Mouse (Mus musculus): Measurements from ENCODE around the gene Gm1123. TPM values are rescaled to one million over a fixed set of nuclear protein-coding genes. Genes with fewer than 3 reads are reported as not detected.

Gm1123 gene
- polyA plus RNA-seq, 1 experiment from 2014 or later, result not detected

DNA sequence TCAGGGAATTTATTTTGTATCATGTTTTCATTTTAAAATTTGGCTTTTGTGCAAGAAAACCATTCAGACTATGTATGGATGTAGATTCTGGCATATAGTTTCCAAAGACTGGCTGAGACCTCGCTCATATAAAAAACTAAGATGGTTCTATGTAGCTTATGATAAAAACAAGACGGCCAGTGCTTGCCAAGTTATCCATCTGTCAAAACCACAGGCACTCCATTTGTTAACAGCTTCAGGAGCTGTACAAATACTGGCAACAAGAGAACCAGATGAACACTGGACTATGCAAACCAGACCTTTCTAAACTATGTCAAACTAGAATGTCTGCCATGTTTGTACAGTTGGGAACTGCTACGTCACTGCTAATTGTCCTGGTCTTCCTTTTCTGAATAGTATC lies 22.2 kb upstream of the Gm1123 start:
- Histone ChIP-seq H3K4me1 (ENCODE audit: control insufficient read depth, insufficient read depth, low read length) (no peaks in the 10 kb centered on the region), H3K9me3 (replicated peaks; ENCODE audit: control insufficient read depth, low read length) (no peaks in the 10 kb centered on the region), H3K36me3 (ENCODE audit: control insufficient read depth, insufficient read depth, low read length) (peaks cover 19% of the 10 kb centered on the region; the same call in 1 of the 2 replicates), H3K4me2 (ENCODE audit: low read length) (no peak overlapping the region), H3K27me3 (replicated peaks; ENCODE audit: control insufficient read depth, insufficient read depth, low read length) (no peaks in the 10 kb centered on the region), H3K9ac (ENCODE audit: low read length) (no peak overlapping the region), H3K4me3 (ENCODE audit: low read depth, low read length) (no peak overlapping the region), H3K27ac (ENCODE audit: low read depth, low read length) (no peak overlapping the region)
- WGBS, result 78% methylated on average over 3 of the region's 3 CpGs
- DNase-seq (ENCODE audit: low spot score) (peak; percentile 58), ATAC-seq (peak; percentile 32; the same call in 1 of the 2 replicates)

DNA sequence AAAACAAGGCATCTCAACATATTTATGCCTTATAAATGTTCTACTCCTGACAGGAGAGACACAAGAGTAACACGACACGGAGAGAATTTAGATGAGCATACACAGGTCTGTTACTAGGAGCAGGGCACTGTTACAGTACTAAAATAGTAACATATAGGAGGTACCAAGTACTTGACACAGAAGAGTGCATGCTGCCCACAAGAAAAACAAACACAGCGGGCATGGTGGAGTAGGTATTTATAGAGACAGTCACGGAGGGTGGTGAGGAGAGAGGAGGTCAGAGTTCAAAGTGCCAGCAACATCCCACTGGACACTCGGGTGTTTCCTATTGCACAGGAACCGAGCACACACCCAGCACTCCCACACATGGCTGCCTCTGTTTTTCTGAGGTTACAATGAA lies 14.2 kb upstream of the Gm1123 start:
- Histone ChIP-seq H3K27me3 (replicated peaks; ENCODE audit: control insufficient read depth, insufficient read depth, low read length) (no peaks in the 10 kb centered on the region), H3K27ac (ENCODE audit: low read depth, low read length) (no peak overlapping the region), H3K9ac (ENCODE audit: low read length) (no peak overlapping the region), H3K4me3 (ENCODE audit: low read depth, low read length) (no peak overlapping the region), H3K4me1 (ENCODE audit: control insufficient read depth, insufficient read depth, low read length) (no peaks in the 10 kb centered on the region), H3K9me3 (replicated peaks; ENCODE audit: control insufficient read depth, low read length) (no peaks in the 10 kb centered on the region), H3K36me3 (ENCODE audit: control insufficient read depth, insufficient read depth, low read length) (peaks cover 14% of the 10 kb centered on the region; the same call in 1 of the 2 replicates), H3K4me2 (ENCODE audit: low read length) (no peak overlapping the region)
- ATAC-seq (no peak), DNase-seq (ENCODE audit: low spot score) (no peak)
- 85% methylated on average over 6 of the region's 6 CpGs for WGBS

DNA sequence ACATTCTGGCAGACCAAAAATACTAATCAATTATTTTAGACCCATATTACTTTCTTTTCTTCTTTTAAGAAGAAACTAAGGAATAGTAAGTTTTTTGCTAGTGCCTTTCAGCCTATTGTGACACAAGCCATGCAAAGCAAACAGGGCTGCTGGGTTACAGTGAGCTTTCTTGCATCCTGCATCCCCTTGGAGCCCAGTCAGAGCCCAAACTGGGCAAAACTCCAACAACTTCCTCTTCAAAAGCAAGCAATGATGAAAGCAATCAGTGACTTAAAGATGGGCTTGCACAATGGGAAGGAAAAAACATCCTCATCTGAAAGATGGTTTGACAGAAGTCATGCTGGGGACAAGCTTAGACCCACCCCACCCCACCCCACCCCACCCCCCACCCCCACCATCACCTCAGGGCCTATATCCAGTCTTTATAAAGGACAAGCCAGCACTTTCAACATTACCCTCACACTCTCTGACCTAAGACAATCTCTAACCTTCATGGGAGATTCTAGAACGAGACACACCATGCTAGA lies 13.3 kb upstream of the Gm1123 start:
- Histone ChIP-seq H3K9ac (ENCODE audit: low read length) (no peak overlapping the region), H3K4me2 (ENCODE audit: low read length) (no peak overlapping the region), H3K9me3 (replicated peaks; ENCODE audit: control insufficient read depth, low read length) (no peaks in the 10 kb centered on the region), H3K27me3 (replicated peaks; ENCODE audit: control insufficient read depth, insufficient read depth, low read length) (no peaks in the 10 kb centered on the region), H3K27ac (ENCODE audit: low read depth, low read length) (no peak overlapping the region), H3K4me3 (ENCODE audit: low read depth, low read length) (no peak overlapping the region), H3K4me1 (ENCODE audit: control insufficient read depth, insufficient read depth, low read length) (no peaks in the 10 kb centered on the region), H3K36me3 (ENCODE audit: control insufficient read depth, insufficient read depth, low read length) (peaks cover 22% of the 10 kb centered on the region; the same call in 1 of the 2 replicates)
- 60% methylated on average over 1 of the region's 1 CpGs for WGBS
- ATAC-seq (no peak), DNase-seq (ENCODE audit: low spot score) (peak; percentile 77)

DNA sequence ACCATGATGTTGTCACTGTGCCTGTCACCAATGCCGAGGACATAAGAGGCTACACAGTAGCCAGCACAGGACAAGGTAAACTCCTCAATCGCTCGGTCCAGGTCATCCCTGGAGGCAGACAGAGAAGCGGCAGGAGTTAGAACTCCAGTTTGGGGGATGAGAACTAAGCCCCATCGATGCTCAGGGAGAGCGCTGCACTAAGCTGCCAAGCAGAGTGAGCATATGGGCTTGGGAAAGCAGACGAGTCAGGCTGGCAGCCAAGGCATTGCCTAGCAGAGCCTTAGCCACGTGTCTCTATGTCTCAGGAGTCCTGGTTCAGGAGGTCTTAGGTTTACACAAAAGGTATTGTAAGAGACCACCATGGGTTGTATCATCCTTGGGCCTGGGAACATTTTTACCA lies 9.2 kb upstream of the Gm1123 start:
- H3K27me3 ChIP-seq (replicated peaks; ENCODE audit: control insufficient read depth, insufficient read depth, low read length), result no peaks in the 10 kb centered on the region
- no peak overlapping the region for H3K9ac ChIP-seq (ENCODE audit: low read length)
- ATAC-seq, result peak; percentile 74; the same call in 1 of the 2 replicates
- no peak overlapping the region for H3K4me3 ChIP-seq (ENCODE audit: low read depth, low read length)
- peaks cover 37% of the 10 kb centered on the region for H3K36me3 ChIP-seq (ENCODE audit: control insufficient read depth, insufficient read depth, low read length)
- peak overlapping the region; percentile 2; the same call in 1 of the 2 replicates for H3K27ac ChIP-seq (ENCODE audit: low read depth, low read length)
- H3K9me3 ChIP-seq (replicated peaks; ENCODE audit: control insufficient read depth, low read length), result no peaks in the 10 kb centered on the region
- no peaks in the 10 kb centered on the region for H3K4me1 ChIP-seq (ENCODE audit: control insufficient read depth, insufficient read depth, low read length)
- WGBS, result 76% methylated on average over 8 of the region's 8 CpGs
- H3K4me2 ChIP-seq (ENCODE audit: low read length), result no peak overlapping the region
- DNase-seq (ENCODE audit: low spot score), result peak; percentile 69

DNA sequence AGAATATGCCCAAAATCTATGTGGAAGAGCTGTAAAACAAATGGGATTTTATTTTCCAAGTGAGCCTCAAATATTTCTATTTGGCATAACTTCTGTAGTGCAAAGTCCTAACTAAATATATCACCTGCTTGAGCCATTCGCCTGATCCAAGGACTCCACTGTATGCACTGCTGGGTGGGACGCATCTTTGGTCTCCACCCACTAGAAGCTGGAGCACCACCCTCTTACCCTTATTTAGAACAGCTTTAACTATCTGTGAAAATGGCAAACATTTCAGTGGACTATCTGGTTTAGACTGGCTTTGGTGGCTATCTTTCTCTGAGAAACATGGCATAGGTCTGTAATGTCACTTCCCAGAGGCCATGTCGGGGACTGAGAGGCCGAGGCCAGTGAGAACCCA lies 7.1 kb upstream of the Gm1123 start:
- H3K9ac ChIP-seq (ENCODE audit: low read length), result no peak overlapping the region
- no peak overlapping the region for H3K4me3 ChIP-seq (ENCODE audit: low read depth, low read length)
- no peaks in the 10 kb centered on the region for H3K9me3 ChIP-seq (replicated peaks; ENCODE audit: control insufficient read depth, low read length)
- H3K27ac ChIP-seq (ENCODE audit: low read depth, low read length), result no peak overlapping the region
- H3K27me3 ChIP-seq (replicated peaks; ENCODE audit: control insufficient read depth, insufficient read depth, low read length), result no peaks in the 10 kb centered on the region
- no peaks in the 10 kb centered on the region for H3K4me1 ChIP-seq (ENCODE audit: control insufficient read depth, insufficient read depth, low read length)
- ATAC-seq (no peak), DNase-seq (ENCODE audit: low spot score) (no peak)
- peaks cover 50% of the 10 kb centered on the region for H3K36me3 ChIP-seq (ENCODE audit: control insufficient read depth, insufficient read depth, low read length)
- no peak overlapping the region for H3K4me2 ChIP-seq (ENCODE audit: low read length)
- 95% methylated on average over 4 of the region's 4 CpGs for WGBS

DNA sequence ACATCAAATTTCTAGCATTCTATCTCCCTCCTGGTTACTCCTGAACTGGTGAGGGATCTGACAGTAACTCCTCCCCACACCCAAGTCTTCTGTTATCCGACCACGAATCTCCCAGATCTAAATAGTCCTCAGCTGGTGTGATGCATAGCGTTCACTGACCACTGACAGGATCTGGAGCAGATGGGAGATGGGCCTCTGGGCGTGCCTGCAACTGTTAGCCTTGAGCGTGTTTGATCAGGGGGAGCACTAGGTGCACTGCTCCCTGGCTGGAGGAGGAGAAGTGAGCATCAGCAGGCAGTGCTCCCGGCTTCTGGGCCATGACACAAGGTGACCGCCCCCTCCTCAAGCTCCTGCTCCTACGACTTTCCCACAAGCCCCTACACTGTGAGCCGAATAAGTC lies 6.5 kb upstream of the Gm1123 start:
- no peaks in the 10 kb centered on the region for H3K9me3 ChIP-seq (replicated peaks; ENCODE audit: control insufficient read depth, low read length)
- ATAC-seq (no peak), DNase-seq (ENCODE audit: low spot score) (no peak)
- H3K4me2 ChIP-seq (ENCODE audit: low read length), result no peak overlapping the region
- H3K27ac ChIP-seq (ENCODE audit: low read depth, low read length), result no peak overlapping the region
- peaks cover 50% of the 10 kb centered on the region for H3K36me3 ChIP-seq (ENCODE audit: control insufficient read depth, insufficient read depth, low read length)
- no peak overlapping the region for H3K9ac ChIP-seq (ENCODE audit: low read length)
- H3K4me3 ChIP-seq (ENCODE audit: low read depth, low read length), result no peak overlapping the region
- WGBS, result 79% methylated on average over 9 of the region's 9 CpGs
- no peaks in the 10 kb centered on the region for H3K27me3 ChIP-seq (replicated peaks; ENCODE audit: control insufficient read depth, insufficient read depth, low read length)
- no peaks in the 10 kb centered on the region for H3K4me1 ChIP-seq (ENCODE audit: control insufficient read depth, insufficient read depth, low read length)

DNA sequence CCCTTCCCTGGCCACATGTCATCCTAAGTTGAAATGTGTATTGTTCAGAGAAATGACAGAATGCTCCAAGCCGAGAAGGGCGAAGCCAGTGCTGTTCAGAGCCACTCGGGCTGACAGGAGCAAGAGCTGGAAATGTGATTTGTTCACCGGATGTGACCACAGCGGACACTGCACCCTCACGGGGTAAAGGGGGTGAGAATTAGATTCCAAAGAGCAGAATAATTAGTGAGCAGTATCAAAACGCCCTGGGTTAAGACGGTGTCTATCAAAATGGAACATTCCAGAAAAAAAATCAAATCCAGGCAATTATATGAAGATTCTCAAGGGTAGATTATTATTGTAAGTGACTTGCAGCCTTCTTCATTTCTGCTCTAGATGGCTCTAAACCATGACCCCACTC lies 1.4 kb downstream of the Gm1123 start:
- no peaks in the 10 kb centered on the region for H3K27me3 ChIP-seq (replicated peaks; ENCODE audit: control insufficient read depth, insufficient read depth, low read length)

DNA sequence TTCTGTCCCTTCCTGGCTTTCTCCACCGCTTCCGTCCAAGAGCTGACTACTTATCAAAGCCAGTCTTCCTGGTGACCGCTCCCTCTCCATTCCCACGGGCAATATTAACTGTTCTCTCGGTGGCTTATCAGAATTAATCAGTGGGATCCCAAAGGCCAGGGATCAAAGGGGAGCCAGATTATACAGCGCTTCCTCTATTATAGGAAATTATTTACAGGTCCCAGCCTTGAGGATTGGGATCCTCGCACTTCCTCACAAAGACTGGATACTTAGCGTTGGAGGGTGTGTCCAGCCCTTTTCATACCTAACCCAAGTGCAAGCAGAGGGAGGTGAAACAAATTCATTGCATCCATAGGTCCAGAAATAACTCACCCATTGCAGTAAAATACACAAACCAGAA lies 3.5 kb downstream of the Gm1123 start:
- H3K4me2 ChIP-seq (ENCODE audit: low read length), result no peak overlapping the region
- no peak overlapping the region for H3K9ac ChIP-seq (ENCODE audit: low read length)
- 0 out of 2 replicates have a peak, but pooled peaks cover 2% of the 10 kb centered on the region for H3K36me3 ChIP-seq (ENCODE audit: control insufficient read depth, insufficient read depth, low read length)
- ATAC-seq (no peak), DNase-seq (ENCODE audit: low spot score) (no peak)
- H3K27me3 ChIP-seq (replicated peaks; ENCODE audit: control insufficient read depth, insufficient read depth, low read length), result no peaks in the 10 kb centered on the region
- WGBS, result 87% methylated on average over 8 of the region's 8 CpGs
- H3K4me3 ChIP-seq (ENCODE audit: low read depth, low read length), result no peak overlapping the region
- H3K4me1 ChIP-seq (ENCODE audit: control insufficient read depth, insufficient read depth, low read length), result no peaks in the 10 kb centered on the region
- H3K27ac ChIP-seq (ENCODE audit: low read depth, low read length), result no peak overlapping the region
- H3K9me3 ChIP-seq (replicated peaks; ENCODE audit: control insufficient read depth, low read length), result no peaks in the 10 kb centered on the region

More for the DNA sequence above, 1.4 kb downstream of the Gm1123 start:
- DNase-seq (ENCODE audit: low spot score) (no peak), ATAC-seq (no peak)
- no peak overlapping the region for H3K27ac ChIP-seq (ENCODE audit: low read depth, low read length)
- WGBS, result 85% methylated on average over 8 of the region's 8 CpGs
- no peak overlapping the region for H3K9ac ChIP-seq (ENCODE audit: low read length)
- H3K4me3 ChIP-seq (ENCODE audit: low read depth, low read length), result no peak overlapping the region
- H3K4me1 ChIP-seq (ENCODE audit: control insufficient read depth, insufficient read depth, low read length), result no peaks in the 10 kb centered on the region
- peaks cover 9% of the 10 kb centered on the region for H3K36me3 ChIP-seq (ENCODE audit: control insufficient read depth, insufficient read depth, low read length)
- H3K4me2 ChIP-seq (ENCODE audit: low read length), result no peak overlapping the region
- H3K9me3 ChIP-seq (replicated peaks; ENCODE audit: control insufficient read depth, low read length), result no peaks in the 10 kb centered on the region

DNA sequence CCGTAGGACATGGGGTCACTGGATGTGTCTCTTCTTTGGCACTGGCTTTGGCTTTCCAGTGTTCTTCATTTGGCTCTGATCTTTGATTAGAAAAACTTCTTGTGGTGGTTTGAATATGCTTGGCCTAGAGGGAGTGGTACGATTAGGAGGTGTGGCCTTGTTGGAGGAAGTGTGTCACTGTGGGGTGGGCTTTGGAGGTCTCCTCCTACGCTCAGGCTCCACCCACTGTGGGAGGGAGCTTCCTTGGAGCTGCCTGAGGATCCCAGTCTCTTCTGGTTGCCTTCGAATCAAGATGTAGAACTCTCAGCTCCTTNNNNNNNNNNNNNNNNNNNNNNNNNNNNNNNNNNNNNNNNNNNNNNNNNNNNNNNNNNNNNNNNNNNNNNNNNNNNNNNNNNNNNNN lies 13.8 kb downstream of the Gm1123 start:
- Histone ChIP-seq H3K27me3 (replicated peaks; ENCODE audit: control insufficient read depth, insufficient read depth, low read length) (no peaks in the 10 kb centered on the region), H3K36me3 (ENCODE audit: control insufficient read depth, insufficient read depth, low read length) (no peaks in the 10 kb centered on the region), H3K9me3 (replicated peaks; ENCODE audit: control insufficient read depth, low read length) (no peaks in the 10 kb centered on the region), H3K9ac (ENCODE audit: low read length) (no peak overlapping the region), H3K4me1 (ENCODE audit: control insufficient read depth, insufficient read depth, low read length) (no peaks in the 10 kb centered on the region), H3K4me3 (ENCODE audit: low read depth, low read length) (no peak overlapping the region), H3K4me2 (ENCODE audit: low read length) (no peak overlapping the region), H3K27ac (ENCODE audit: low read depth, low read length) (no peak overlapping the region)
- ATAC-seq (no peak), DNase-seq (ENCODE audit: low spot score) (no peak)
- 83% methylated on average over 4 of the region's 4 CpGs for WGBS
